Mouse (Mus musculus): Measurements from ENCODE around the gene Smoc2. TPM values are rescaled to one million over a fixed set of nuclear protein-coding genes. Genes with fewer than 3 reads are reported as not detected.

Gene Smoc2
- total and polyA plus RNA-seq, 3 experiments = not detected

GRCm38 (mm10) chr17:14343442-14343841 lies 64.1 kb downstream of the Smoc2 start (continued):
- no peak for TF ChIP-seq GABPA (IDR thresholded peaks at IDR 0.05; ENCODE audit: low read depth, low read length)

GRCm38 (mm10) chr17:14345556-14345955 lies 66.2 kb downstream of the Smoc2 start:
- no peak for DNase-seq (ENCODE audit: low read depth, low spot score)
- no peaks in the 10 kb centered on the region for H3K79me2 ChIP-seq (ENCODE audit: control insufficient read depth, insufficient read depth, low read length, poor library complexity)
- no peak for TF ChIP-seq NRF1 (IDR thresholded peaks at IDR 0.05; ENCODE audit: insufficient read depth, low read depth, low read length, poor library complexity, severe bottlenecking)
- TF ChIP-seq KAT2A (conservative IDR thresholded peaks at IDR 0.05; ENCODE audit: low read depth, low read length) = no peak
- TF ChIP-seq MAZ (IDR thresholded peaks at IDR 0.05; ENCODE audit: low read depth, low read length) = no peak
- TF ChIP-seq GATA1 (IDR thresholded peaks at IDR 0.05; ENCODE audit: low read depth, low read length) = no peak
- no peak for TF ChIP-seq TAL1 (IDR thresholded peaks at IDR 0.05; ENCODE audit: low read length)
- TF ChIP-seq MYB (IDR thresholded peaks at IDR 0.05; ENCODE audit: low read depth, low read length) = no peak
- no peak for TF ChIP-seq MAFK (IDR thresholded peaks at IDR 0.05; ENCODE audit: borderline replicate concordance, low read depth, low read length)
- no peak for TF ChIP-seq USF2 (IDR thresholded peaks at IDR 0.05; ENCODE audit: borderline replicate concordance in 1 of 2, insufficient read depth in 1 of 2, low read depth in 1 of 2, low read length in 2 of 2)
- no peak for TF ChIP-seq USF1 (IDR thresholded peaks at IDR 0.05; ENCODE audit: low read depth, low read length)
- TF ChIP-seq EP300 (IDR thresholded peaks at IDR 0.05; ENCODE audit: low read depth in 1 of 2, low read length in 2 of 2) = no peak
- no peak for TF ChIP-seq MXI1 (IDR thresholded peaks at IDR 0.05; ENCODE audit: low read depth, low read length)
- no peak for TF ChIP-seq POLR2A (IDR thresholded peaks at IDR 0.05; ENCODE audit: control insufficient read depth in 1 of 2, insufficient read depth in 1 of 2, low read depth in 1 of 2, low read length in 2 of 2, poor library complexity in 1 of 2)
- TF ChIP-seq ELF1 (IDR thresholded peaks at IDR 0.05; ENCODE audit: low read depth, low read length) = no peak
- TF ChIP-seq ZKSCAN1 (IDR thresholded peaks at IDR 0.05; ENCODE audit: low read depth, low read length) = no peak
- TF ChIP-seq RAD21 (IDR thresholded peaks at IDR 0.05; ENCODE audit: low read depth, low read length) = no peak

DNA sequence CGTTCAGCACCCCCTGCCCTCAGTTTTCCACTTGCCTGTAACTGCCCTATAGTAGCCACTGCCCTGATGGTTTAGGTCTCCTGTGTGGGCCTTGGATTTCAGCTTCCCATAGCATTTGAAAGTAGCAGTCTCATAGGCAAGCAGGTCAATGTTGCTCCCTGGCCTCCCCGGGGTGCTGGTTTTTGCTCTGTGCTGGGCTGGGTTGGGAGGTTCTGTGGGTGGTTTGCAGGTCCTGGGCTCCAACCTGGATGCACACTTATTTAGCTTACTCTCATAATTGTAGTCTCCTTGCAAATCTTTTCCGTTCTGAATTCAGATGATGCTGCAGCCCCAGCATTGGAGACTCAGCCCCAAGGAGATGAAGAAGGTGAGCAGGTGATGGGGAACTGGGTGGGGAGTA lies 67.6 kb downstream of the Smoc2 start:
- Histone ChIP-seq H3K27ac (ENCODE audit: control insufficient read depth, low read depth, low read length) (no peak overlapping the region), H3K4me3 (ENCODE audit: control insufficient read depth in 1 of 2, insufficient read depth in 1 of 2, low read depth in 2 of 2, low read length in 2 of 2) (no peak overlapping the region), H3K9ac (ENCODE audit: control insufficient read depth, low read depth, low read length, poor library complexity, severe bottlenecking) (no peak overlapping the region), H3K4me1 (ENCODE audit: control insufficient read depth in 1 of 2, insufficient read depth in 2 of 2, low read length in 2 of 2) (no peaks in the 10 kb centered on the region), H3K27me3 (ENCODE audit: control insufficient read depth in 1 of 2, insufficient read depth in 2 of 2, low read length in 2 of 2) (no peaks in the 10 kb centered on the region), H3K36me3 (ENCODE audit: control insufficient read depth in 1 of 2, insufficient read depth in 2 of 2, low read length in 2 of 2) (no peaks in the 10 kb centered on the region), H3K79me2 (ENCODE audit: control insufficient read depth, insufficient read depth, low read length, poor library complexity) (no peaks in the 10 kb centered on the region), H3K9me3 (replicated peaks; ENCODE audit: insufficient read depth, low read length) (no peaks in the 10 kb centered on the region)
- TF ChIP-seq NELFE (IDR thresholded peaks at IDR 0.05; ENCODE audit: low read depth, low read length) = no peak
- no peak for TF ChIP-seq TBP (IDR thresholded peaks at IDR 0.05; ENCODE audit: low read depth, low read length)
- no peak for TF ChIP-seq CTCF (IDR thresholded peaks at IDR 0.05 in 2 of 3, conservative IDR thresholded peaks at IDR 0.05 in 1 of 3; ENCODE audit: control insufficient read depth in 1 of 3, insufficient read depth in 1 of 3, low read depth in 2 of 3, low read length in 3 of 3, poor library complexity in 1 of 3, severe bottlenecking in 1 of 3)
- TF ChIP-seq CHD1 (IDR thresholded peaks at IDR 0.05; ENCODE audit: low read depth, low read length) = no peak
- no peak for TF ChIP-seq MYC (IDR thresholded peaks at IDR 0.05; ENCODE audit: low read depth, low read length)
- DNase-seq (ENCODE audit: low read depth, low spot score) = no peak

More at GRCm38 (mm10) chr17:14345556-14345955, 66.2 kb downstream of the Smoc2 start:
- Histone ChIP-seq H3K27me3 (ENCODE audit: control insufficient read depth in 1 of 2, insufficient read depth in 2 of 2, low read length in 2 of 2) (no peaks in the 10 kb centered on the region), H3K9ac (ENCODE audit: control insufficient read depth, low read depth, low read length, poor library complexity, severe bottlenecking) (no peak overlapping the region), H3K9me3 (replicated peaks; ENCODE audit: insufficient read depth, low read length) (no peaks in the 10 kb centered on the region), H3K4me1 (ENCODE audit: control insufficient read depth in 1 of 2, insufficient read depth in 2 of 2, low read length in 2 of 2) (no peaks in the 10 kb centered on the region), H3K36me3 (ENCODE audit: control insufficient read depth in 1 of 2, insufficient read depth in 2 of 2, low read length in 2 of 2) (no peaks in the 10 kb centered on the region), H3K27ac (ENCODE audit: control insufficient read depth, low read depth, low read length) (no peak overlapping the region), H3K4me3 (ENCODE audit: control insufficient read depth in 1 of 2, insufficient read depth in 1 of 2, low read depth in 2 of 2, low read length in 2 of 2) (no peak overlapping the region)

All from MEL (cell line).